Mouse (Mus musculus): Measurements from ENCODE around the gene Gstm1. TPM values are rescaled to one million over a fixed set of nuclear protein-coding genes. Genes with fewer than 3 reads are reported as not detected.

Gstm1 gene
- total RNA-seq (2021): 100 to 1,000 TPM; 266 to 284 TPM
- long read RNA-seq, experiment 1, transcript Gstm1-201 (8 exons, 1,289 nt): major isoform, 143 of 160 reads
- long read RNA-seq, experiment 1, partial matches to known transcripts: 7 of 160 reads
- long read RNA-seq, experiment 1, other reads (novel, unspliced or antisense): 8 of 160 reads
- long read RNA-seq, experiment 2, transcript Gstm1-201 (8 exons, 1,289 nt): major isoform, 155 of 163 reads
- long read RNA-seq, experiment 2, partial matches to known transcripts: 5 of 163 reads
- long read RNA-seq, experiment 2, other reads (novel, unspliced or antisense): 2 of 163 reads

- intact Hi-C loops (cut with DNase I): loop anchor here (1.0 to 5.0 kb wide), 7 partner anchors 27 to 335 kb away; partner anchors contain the start of genes Gnai3, Gstm4 and Gstm7
- DNase-seq (ENCODE audit: extremely low spot score in 1 of 2, low spot score in 2 of 2): peak; percentile 92 to 93
- Histone ChIP-seq H3K27ac (peak within 1 kb of the TSS; percentile 72), H3K4me3 (peak within 1 kb of the TSS; percentile 51)
- peak; percentile 90 for TF ChIP-seq CTCF (IDR thresholded peaks at IDR 0.05)
These were observed at the start of gene Gstm1 for GRCm38 (mm10) chr3:108017473-108018189. Gene Gstm1, minus strand, starts transcription at chr3:108017973.

GRCm38 (mm10) chr3:108067370-108067934, 49.7 kb upstream of the Gstm1 start:
- intact Hi-C loops (cut with DNase I): no loop called here
- H3K4me3 ChIP-seq: no peak overlapping the region
- no peak for TF ChIP-seq CTCF (IDR thresholded peaks at IDR 0.05)
- DNase-seq (ENCODE audit: extremely low spot score in 1 of 2, low spot score in 2 of 2): no peak
- no peak overlapping the region for H3K27ac ChIP-seq

- H3K4me3 ChIP-seq: no peak overlapping the region
- DNase-seq (ENCODE audit: extremely low spot score in 1 of 2, low spot score in 2 of 2): no peak
- no peak overlapping the region for H3K27ac ChIP-seq
- no peak for TF ChIP-seq CTCF (IDR thresholded peaks at IDR 0.05)
- intact Hi-C loops (cut with DNase I): no loop called here
These were observed 47.8 kb upstream of the Gstm1 start for GRCm38 (mm10) chr3:108065551-108065950.

- no peak for TF ChIP-seq CTCF (IDR thresholded peaks at IDR 0.05)
- no peak for DNase-seq (ENCODE audit: extremely low spot score in 1 of 2, low spot score in 2 of 2)
- intact Hi-C loops (cut with DNase I): loop anchor here (5.0 kb wide), 3 partner anchors 112 to 367 kb away; partner anchors contain the start of gene Ahcyl1
- H3K4me3 ChIP-seq: no peak overlapping the region
- H3K27ac ChIP-seq: no peak overlapping the region
These were observed 46.9 kb upstream of the Gstm1 start for GRCm38 (mm10) chr3:108064672-108065071.

- H3K27ac ChIP-seq: no peak overlapping the region
- H3K4me3 ChIP-seq: no peak overlapping the region
- TF ChIP-seq CTCF (IDR thresholded peaks at IDR 0.05): no peak
- DNase-seq (ENCODE audit: extremely low spot score in 1 of 2, low spot score in 2 of 2): no peak
- intact Hi-C loops (cut with DNase I): loop anchor here (5.0 kb wide), 3 partner anchors 110 to 365 kb away; partner anchors contain the start of gene Ahcyl1
These were observed 44.9 kb upstream of the Gstm1 start for GRCm38 (mm10) chr3:108062648-108063047.

GRCm38 (mm10) chr3:108061420-108061819, 43.6 kb upstream of the Gstm1 start:
- intact Hi-C loops (cut with DNase I): loop anchor here (1.0 to 5.0 kb wide), 5 partner anchors 43 to 364 kb away; partner anchors contain the start of gene Ahcyl1
- no peak overlapping the region for H3K27ac ChIP-seq
- H3K4me3 ChIP-seq: no peak overlapping the region
- peak; percentile 45 to 51 for DNase-seq (ENCODE audit: extremely low spot score in 1 of 2, low spot score in 2 of 2)
- TF ChIP-seq CTCF (IDR thresholded peaks at IDR 0.05): peak; percentile 94

- no peak for TF ChIP-seq CTCF (IDR thresholded peaks at IDR 0.05)
- no peak for DNase-seq (ENCODE audit: extremely low spot score in 1 of 2, low spot score in 2 of 2)
- intact Hi-C loops (cut with DNase I): no loop called here
These were observed 32.7 kb upstream of the Gstm1 start for GRCm38 (mm10) chr3:108050493-108050892.

GRCm38 (mm10) chr3:108048306-108048705, 30.5 kb upstream of the Gstm1 start:
- no peak overlapping the region for H3K27ac ChIP-seq
- no peak overlapping the region for H3K4me3 ChIP-seq
- no peak for DNase-seq (ENCODE audit: extremely low spot score in 1 of 2, low spot score in 2 of 2)
- intact Hi-C loops (cut with DNase I): no loop called here
- no peak for TF ChIP-seq CTCF (IDR thresholded peaks at IDR 0.05)

More at GRCm38 (mm10) chr3:108050493-108050892, 32.7 kb upstream of the Gstm1 start:
- Histone ChIP-seq H3K4me3 (no peak overlapping the region), H3K27ac (no peak overlapping the region)

GRCm38 (mm10) chr3:108046944-108047655, 29.3 kb upstream of the Gstm1 start:
- no peak for DNase-seq (ENCODE audit: extremely low spot score in 1 of 2, low spot score in 2 of 2)
- intact Hi-C loops (cut with DNase I): no loop called here
- Histone ChIP-seq H3K4me3 (no peak overlapping the region), H3K27ac (no peak overlapping the region)
- no peak for TF ChIP-seq CTCF (IDR thresholded peaks at IDR 0.05)

- intact Hi-C loops (cut with DNase I): loop anchor here (2.0 kb wide), 1 partner anchor 26 kb away; no protein-coding TSS in a partner anchor
These were observed 26.8 kb upstream of the Gstm1 start, which contains the start of gene Gstm4 for GRCm38 (mm10) chr3:108044394-108045140. Gene Gstm4, minus strand, starts transcription at chr3:108044894.

GRCm38 (mm10) chr3:108033156-108033555, 15.4 kb upstream of the Gstm1 start:
- Histone ChIP-seq H3K27ac (no peak overlapping the region), H3K4me3 (no peak overlapping the region)
- intact Hi-C loops (cut with DNase I): no loop called here
- DNase-seq (ENCODE audit: extremely low spot score in 1 of 2, low spot score in 2 of 2): no peak
- TF ChIP-seq CTCF (IDR thresholded peaks at IDR 0.05): no peak

More at GRCm38 (mm10) chr3:108044394-108045140, 26.8 kb upstream of the Gstm1 start, which contains the start of gene Gstm4:
- peak within 1 kb of the TSS; percentile 86 for H3K27ac ChIP-seq
- TF ChIP-seq CTCF (IDR thresholded peaks at IDR 0.05): peak; percentile 13
- peak within 1 kb of the TSS; percentile 69 for H3K4me3 ChIP-seq
- DNase-seq (ENCODE audit: extremely low spot score in 1 of 2, low spot score in 2 of 2): peak; percentile 84 to 85
